Mouse (Mus musculus) intestine, postnatal 0 days (tissue): ENCODE results near the gene Pih1d1. TPM values are rescaled to one million over a fixed set of nuclear protein-coding genes. Genes with fewer than 3 reads are reported as not detected.

Experiments
- ATAC-seq: fragments of 200-750 bp; cut with Nextera tagmentation; 2 replicates; pipeline ENCODE4 v1.8.0; 2017; ENCODE audit warnings: mild to moderate bottlenecking, moderate TSS enrichment, moderate library complexity
- H3K27ac ChIP-seq: fragments of 300-500 bp; sonication (generic); 2 replicates; pipeline ENCODE4 v1.5.1; 2014; ENCODE audit warnings: mild to moderate bottlenecking, low read depth, low read length, moderate library complexity
- H3K27me3 ChIP-seq: fragments of 300-500 bp; sonication (generic); replicated peaks from 2 replicates; pipeline ENCODE4 v1.6.1; 2014; ENCODE audit warnings: low read length, mixed read lengths; ENCODE audit not compliant: control insufficient read depth, insufficient read depth
- H3K36me3 ChIP-seq: fragments of 300-500 bp; sonication (generic); 2 replicates; pipeline ENCODE4 v1.6.1; 2014; ENCODE audit warnings: mild to moderate bottlenecking, moderate library complexity; ENCODE audit not compliant: control insufficient read depth, insufficient read depth
- H3K4me1 ChIP-seq: fragments of 300-500 bp; sonication (generic); replicated peaks from 2 replicates; pipeline ENCODE4 v1.6.1; 2014; ENCODE audit warnings: antibody characterized with exemption, low read length, mixed read lengths; ENCODE audit not compliant: control insufficient read depth, insufficient read depth
- H3K4me2 ChIP-seq: fragments of 300-500 bp; sonication (generic); replicated peaks from 2 replicates; pipeline ENCODE4 v1.6.1; 2014; ENCODE audit warnings: low read depth, mild to moderate bottlenecking, moderate library complexity
- H3K4me3 ChIP-seq: fragments of 300-500 bp; sonication (generic); 2 replicates; pipeline ENCODE4 v1.5.1; 2014; ENCODE audit warnings: low read depth, low read length
- H3K9ac ChIP-seq: fragments of 300-500 bp; sonication (generic); 2 replicates; pipeline ENCODE4 v1.6.1; 2014; ENCODE audit warnings: mild to moderate bottlenecking, low read depth, low read length
- H3K9me3 ChIP-seq: fragments of 300-500 bp; sonication (generic); 2 replicates; pipeline ENCODE4 v1.6.1; 2016; ENCODE audit warnings: mixed run types; ENCODE audit not compliant: control insufficient read depth
- CTCF ChIP-seq: sonication (generic); IDR thresholded peaks from 2 replicates; pipeline ENCODE4 v1.5.1; 2016; ENCODE audit warnings: low read depth, mild to moderate bottlenecking, control low read depth, antibody characterized with exemption, moderate library complexity
- WGBS: fragments of 180-500 bp; shearing (Covaris S2); extraction: QIAGEN DNeasy Blood & Tissue Kit; methylation state at CpG from one replicate; pipeline ENCODE4 v1.1.7; 2014; 5-methylcytosine and 5-hydroxymethylcytosine counted together
- polyA plus RNA-seq: library from polyadenylated mRNA; unstranded; fragments of >200 nt; fragmentation: Nextera tagmentation; extraction: Ambion mirVana; gene quantifications from 2 replicates; pipeline ENCODE4 v1.2.1, GENCODE M21; 2015

Gene Pih1d1
- polyA plus RNA-seq, 1 experiment from 2014 or later = 64.7 TPM

GRCm38 (mm10) chr7:45137171-45138006 lies 16.7 kb upstream of the Pih1d1 start:
- Histone ChIP-seq H3K4me3 (no peak overlapping the region), H3K4me1 (no peaks in the 10 kb centered on the region), H3K27me3 (no peaks in the 10 kb centered on the region), H3K27ac (no peak overlapping the region), H3K4me2 (no peak overlapping the region), H3K9me3 (no peaks in the 10 kb centered on the region), H3K36me3 (peaks cover 14% of the 10 kb centered on the region), H3K9ac (no peak overlapping the region)
- 62% methylated on average over 12 of the region's 12 CpGs for WGBS
- ATAC-seq = no peak
- no peak for TF ChIP-seq CTCF

GRCm38 (mm10) chr7:45138403-45138802 lies 15.7 kb upstream of the Pih1d1 start:
- WGBS = 79% methylated on average over 1 of the region's 1 CpGs
- Histone ChIP-seq H3K4me2 (no peak overlapping the region), H3K9me3 (no peaks in the 10 kb centered on the region), H3K9ac (no peak overlapping the region), H3K27ac (no peak overlapping the region), H3K4me1 (no peaks in the 10 kb centered on the region), H3K27me3 (no peaks in the 10 kb centered on the region), H3K36me3 (peaks cover 24% of the 10 kb centered on the region), H3K4me3 (no peak overlapping the region)
- no peak for TF ChIP-seq CTCF
- ATAC-seq = no peak

GRCm38 (mm10) chr7:45139904-45140723 lies 14.0 kb upstream of the Pih1d1 start:
- Histone ChIP-seq H3K9ac (no peak overlapping the region), H3K36me3 (peaks cover 40% of the 10 kb centered on the region), H3K27ac (no peak overlapping the region), H3K9me3 (no peaks in the 10 kb centered on the region), H3K4me2 (no peak overlapping the region), H3K27me3 (no peaks in the 10 kb centered on the region), H3K4me3 (no peak overlapping the region), H3K4me1 (no peaks in the 10 kb centered on the region)
- ATAC-seq = no peak
- no peak for TF ChIP-seq CTCF
- WGBS = 73% methylated on average over 8 of the region's 8 CpGs

- ATAC-seq = no peak
- TF ChIP-seq CTCF = no peak
- H3K4me3 ChIP-seq = no peak overlapping the region
- H3K4me2 ChIP-seq = no peak overlapping the region
- no peak overlapping the region for H3K27ac ChIP-seq
- 87% methylated on average over 3 of the region's 3 CpGs for WGBS
- H3K9me3 ChIP-seq = no peaks in the 10 kb centered on the region
- no peaks in the 10 kb centered on the region for H3K4me1 ChIP-seq
- H3K27me3 ChIP-seq = no peaks in the 10 kb centered on the region
- peaks cover 52% of the 10 kb centered on the region for H3K36me3 ChIP-seq
- H3K9ac ChIP-seq = no peak overlapping the region
These were observed 12.8 kb upstream of the Pih1d1 start for GRCm38 (mm10) chr7:45141319-45141718.

GRCm38 (mm10) chr7:45141914-45142313 lies 12.2 kb upstream of the Pih1d1 start:
- H3K27ac ChIP-seq = no peak overlapping the region
- no peak overlapping the region for H3K4me2 ChIP-seq
- peaks cover 57% of the 10 kb centered on the region for H3K36me3 ChIP-seq
- no peak for TF ChIP-seq CTCF
- no peaks in the 10 kb centered on the region for H3K9me3 ChIP-seq
- H3K27me3 ChIP-seq = no peaks in the 10 kb centered on the region
- WGBS = 85% methylated on average over 5 of the region's 5 CpGs
- H3K9ac ChIP-seq = no peak overlapping the region
- no peaks in the 10 kb centered on the region for H3K4me1 ChIP-seq
- no peak overlapping the region for H3K4me3 ChIP-seq
- ATAC-seq = no peak

- Histone ChIP-seq H3K4me2 (no peak overlapping the region), H3K4me3 (no peak overlapping the region), H3K27me3 (no peaks in the 10 kb centered on the region), H3K9ac (no peak overlapping the region), H3K27ac (no peak overlapping the region), H3K9me3 (no peaks in the 10 kb centered on the region), H3K4me1 (no peaks in the 10 kb centered on the region), H3K36me3 (peaks cover 81% of the 10 kb centered on the region)
- no peak for TF ChIP-seq CTCF
- no peak for ATAC-seq
- 82% methylated on average over 13 of the region's 13 CpGs for WGBS
These were observed 9.5 kb upstream of the Pih1d1 start for GRCm38 (mm10) chr7:45144368-45145174.
